ENCODE assay signal across 7 mouse cellular contexts in the genomic region with DNA sequence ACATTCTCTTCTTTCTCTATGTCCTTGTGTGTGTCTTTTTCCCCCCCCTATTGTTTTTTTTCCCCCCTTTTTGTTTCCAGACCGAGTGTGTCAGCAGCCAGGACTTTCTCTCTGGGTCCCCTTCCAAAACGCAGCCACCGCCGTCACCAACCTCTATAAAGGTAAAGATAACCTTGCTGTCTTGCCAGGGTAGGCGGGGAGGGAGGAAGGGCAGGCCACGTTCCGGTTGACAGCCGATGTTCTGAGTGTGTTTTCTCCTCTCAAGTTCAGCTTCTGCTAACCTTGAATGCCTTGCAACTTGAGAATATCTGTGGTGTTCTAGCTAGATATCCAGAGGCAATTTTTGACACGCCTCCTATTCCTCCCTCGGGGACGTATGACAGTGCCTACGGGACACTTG. TPM values are rescaled to one million over a fixed set of nuclear protein-coding genes. Genes with fewer than 3 reads are reported as not detected.
DNase-seq lines count a peak whose midpoint lies in the region; ATAC-seq and TF ChIP-seq lines count a peak whose summit lies in the region.

No protein-coding gene starts in this region.

- H3K4me2 ChIP-seq in hindbrain, embryonic 12.5 days (replicated peaks): peak overlapping the region; percentile 87
- H3K4me2 ChIP-seq in neural tube, embryonic 15.5 days: peak overlapping the region; percentile 69

- H3K36me3 ChIP-seq in C2C12 (ENCODE audit: control insufficient read depth, insufficient read depth): peaks cover 46% of the 10 kb centered on the region
- peaks cover 17% of the 10 kb centered on the region; the same call in 1 of the 2 replicates for H3K36me3 ChIP-seq in hindbrain, embryonic 12.5 days
- no peaks in the 10 kb centered on the region for H3K36me3 ChIP-seq in neural tube, embryonic 15.5 days

- WGBS in hindbrain, embryonic 12.5 days: 5% methylated on average over 12 of the region's 12 CpGs
- 2% methylated on average over 12 of the region's 12 CpGs for WGBS in neural tube, embryonic 15.5 days

- peak overlapping the region; percentile 93 for H3K4me3 ChIP-seq in C2C12 (ENCODE audit: insufficient read depth, poor library complexity, severe bottlenecking)
- peak overlapping the region; percentile 99 for H3K4me3 ChIP-seq in hindbrain, embryonic 12.5 days
- H3K4me3 ChIP-seq in neural tube, embryonic 15.5 days (replicated peaks): peak overlapping the region; percentile 96

- TF ChIP-seq CTCF in C2C12 (IDR thresholded peaks at IDR 0.05; ENCODE audit: control insufficient read depth, insufficient read depth, insufficient read length): no peak

- peak overlapping the region; percentile 96 for H3ac ChIP-seq in C2C12 (ENCODE audit: control insufficient read depth, insufficient read length, low read depth)

- peaks cover 63% of the 10 kb centered on the region for H3K79me2 ChIP-seq in C2C12 (ENCODE audit: control insufficient read depth, insufficient read depth)

- H3K4me1 ChIP-seq in hindbrain, embryonic 12.5 days: peaks cover 23% of the 10 kb centered on the region
- H3K4me1 ChIP-seq in neural tube, embryonic 15.5 days: peaks cover 45% of the 10 kb centered on the region

- H3K9ac ChIP-seq in hindbrain, embryonic 12.5 days: peak overlapping the region; percentile 99
- H3K9ac ChIP-seq in neural tube, embryonic 15.5 days (replicated peaks): peak overlapping the region; percentile 100

- H3K27ac ChIP-seq in hindbrain, embryonic 12.5 days: peak overlapping the region; percentile 97
- peak overlapping the region; percentile 95 for H3K27ac ChIP-seq in neural tube, embryonic 15.5 days (replicated peaks)

- peak; percentile 35 for ATAC-seq in erythroblast, adult 5-6 weeks (replicated peaks; ENCODE audit: low FRiP score, poor library complexity, severe bottlenecking)
- ATAC-seq in hindbrain, embryonic 12.5 days (ENCODE audit: low FRiP score): no peak
- ATAC-seq in neural tube, embryonic 15.5 days (ENCODE audit: low FRiP score): no peak

- H3K27me3 ChIP-seq in C2C12 (ENCODE audit: control insufficient read depth, insufficient read depth, insufficient read length): no peaks in the 10 kb centered on the region
- no peaks in the 10 kb centered on the region for H3K27me3 ChIP-seq in hindbrain, embryonic 12.5 days
- H3K27me3 ChIP-seq in neural tube, embryonic 15.5 days (replicated peaks): no peaks in the 10 kb centered on the region

- H3K79me3 ChIP-seq in C2C12 (ENCODE audit: low read depth): peaks cover 60% of the 10 kb centered on the region

- peak; percentile 43 for DNase-seq in R1 (ENCODE audit: low read depth, low spot score)
- DNase-seq in liver: peak; percentile 47
- DNase-seq in layer of hippocampus, adult 9-11 months: no peak

- no peaks in the 10 kb centered on the region for H3K9me3 ChIP-seq in hindbrain, embryonic 12.5 days (replicated peaks)
- H3K9me3 ChIP-seq in neural tube, embryonic 15.5 days (replicated peaks): no peaks in the 10 kb centered on the region

TF ChIP-seq in C2C12, 6 proteins besides CTCF, POLR2A, EP300 and RAD21:
- TF ChIP-seq FOSL1 (IDR thresholded peaks at IDR 0.05; ENCODE audit: insufficient read depth, low read length, poor library complexity, severe bottlenecking): no peak
- TF ChIP-seq USF1 (IDR thresholded peaks at IDR 0.05; ENCODE audit: low read depth): no peak
- no peak for TF ChIP-seq MYOD1 (IDR thresholded peaks at IDR 0.05; ENCODE audit: control insufficient read depth, insufficient read length, low read depth)
- no peak for TF ChIP-seq MYOG (IDR thresholded peaks at IDR 0.05; ENCODE audit: control insufficient read depth, extremely low read depth, insufficient read length)
- TF ChIP-seq MAX (IDR thresholded peaks at IDR 0.05): no peak
- no peak for TF ChIP-seq CEBPB (IDR thresholded peaks at IDR 0.05; ENCODE audit: low read depth)

RNA-seq across cellular contexts. Expression of a gene that starts 1.3 kb away (rescaled TPM):
- 20.1 TPM for polyA plus RNA-seq in C2C12 (2012; fragmentation: generic; extraction: Trizol)
- 90.3 and 115 TPM in 2 replicates for total RNA-seq in erythroblast, adult 5-6 weeks (2015; ENCODE audit: low replicate concordance)
- 134 and 157 TPM in 2 replicates for total RNA-seq in erythroblast, adult 5-6 weeks (2017; ENCODE audit: low replicate concordance)
- polyA plus RNA-seq in hindbrain, embryonic 12.5 days (2016; fragmentation: Nextera tagmentation; extraction: Ambion mirVana): 45.1 and 45.9 TPM in 2 replicates
- 23.4 and 25.3 TPM in 2 replicates for polyA plus RNA-seq in neural tube, embryonic 15.5 days (2015; fragmentation: Nextera tagmentation; extraction: Ambion mirVana)

RNA-seq across cellular contexts. Expression of a gene that starts 39.1 kb away (rescaled TPM):
- 28.2 TPM for polyA plus RNA-seq in C2C12 (2012; fragmentation: generic; extraction: Trizol)
- 545 and 592 TPM in 2 replicates for total RNA-seq in erythroblast, adult 5-6 weeks (2015; ENCODE audit: low replicate concordance)
- total RNA-seq in erythroblast, adult 5-6 weeks (2017; ENCODE audit: low replicate concordance): 1,042 and 1,164 TPM in 2 replicates
- polyA plus RNA-seq in hindbrain, embryonic 12.5 days (2016; fragmentation: Nextera tagmentation; extraction: Ambion mirVana): 32.1 and 34.9 TPM in 2 replicates
- 27.8 TPM in 2 replicates for polyA plus RNA-seq in neural tube, embryonic 15.5 days (2015; fragmentation: Nextera tagmentation; extraction: Ambion mirVana)
